Mouse (Mus musculus) hindbrain, postnatal 0 days (tissue): ENCODE data around the gene Ptpn6. TPM values are rescaled to one million over a fixed set of nuclear protein-coding genes. Genes with fewer than 3 reads are reported as not detected.

Experiments
- ATAC-seq: fragments of 200-750 bp; cut with Nextera tagmentation; 2 replicates; pipeline ENCODE4 v1.8.0; 2017; ENCODE audit warnings: mild to moderate bottlenecking, moderate TSS enrichment, moderate library complexity
- DNase-seq: peaks from one replicate; pipeline ENCODE4 v3.0.0-alpha.2; 2015; ENCODE audit warnings: low spot score
- H3K27ac ChIP-seq: fragments of 300-500 bp; sonication (generic); 2 replicates; pipeline ENCODE4 v1.5.1; 2014; ENCODE audit warnings: mild to moderate bottlenecking
- H3K27me3 ChIP-seq: fragments of 300-500 bp; sonication (generic); 2 replicates; pipeline ENCODE4 v1.6.1; 2014; ENCODE audit warnings: low read length, mixed read lengths; ENCODE audit not compliant: insufficient read depth
- H3K36me3 ChIP-seq: fragments of 300-500 bp; sonication (generic); 2 replicates; pipeline ENCODE4 v1.6.1; 2014; ENCODE audit warnings: low read length, mixed read lengths; ENCODE audit not compliant: insufficient read depth
- H3K4me1 ChIP-seq: fragments of 300-500 bp; sonication (generic); 2 replicates; pipeline ENCODE4 v1.6.1; 2014; ENCODE audit warnings: antibody characterized with exemption, low read length, mixed read lengths; ENCODE audit not compliant: insufficient read depth
- H3K4me2 ChIP-seq: fragments of 300-500 bp; sonication (generic); 2 replicates; pipeline ENCODE4 v1.6.1; 2014; ENCODE audit warnings: low read depth, mild to moderate bottlenecking, low read length, moderate library complexity, mixed read lengths
- H3K4me3 ChIP-seq: fragments of 300-500 bp; sonication (generic); 2 replicates; pipeline ENCODE4 v1.5.1; 2014; ENCODE audit warnings: low read length
- H3K9ac ChIP-seq: fragments of 300-500 bp; sonication (generic); replicated peaks from 2 replicates; pipeline ENCODE4 v1.6.1; 2014; ENCODE audit warnings: mild to moderate bottlenecking, low read length, moderate library complexity, mixed read lengths
- H3K9me3 ChIP-seq: fragments of 300-500 bp; sonication (generic); 2 replicates; pipeline ENCODE4 v1.6.1; 2016; ENCODE audit warnings: low read length, mixed read lengths
- CTCF ChIP-seq: IDR thresholded peaks from 2 replicates; pipeline ENCODE4 v1.5.1; 2016; ENCODE audit warnings: antibody characterized with exemption, control low read depth, low read depth
- WGBS: fragments of 180-500 bp; shearing (Covaris S2); extraction: QIAGEN DNeasy Blood & Tissue Kit; methylation state at CpG from one replicate; pipeline ENCODE4 v1.1.7; 2014; 5-methylcytosine and 5-hydroxymethylcytosine counted together
- polyA plus RNA-seq: library from polyadenylated mRNA; unstranded; fragments of >200 nt; fragmentation: Nextera tagmentation; extraction: Ambion mirVana; gene quantifications from 2 replicates; pipeline ENCODE4 v1.2.1, GENCODE M21; 2015
- total RNA-seq: library from RNA; depleted of rRNA; stranded (reverse); fragments of >200 nt; gene quantifications from 2 replicates; pipeline ENCODE4 v1.2.3, GENCODE M21; 2014

Ptpn6 gene
- total and polyA plus RNA-seq, 2 experiments from 2014 or later, result 3.8 to 4.3 TPM

DNA sequence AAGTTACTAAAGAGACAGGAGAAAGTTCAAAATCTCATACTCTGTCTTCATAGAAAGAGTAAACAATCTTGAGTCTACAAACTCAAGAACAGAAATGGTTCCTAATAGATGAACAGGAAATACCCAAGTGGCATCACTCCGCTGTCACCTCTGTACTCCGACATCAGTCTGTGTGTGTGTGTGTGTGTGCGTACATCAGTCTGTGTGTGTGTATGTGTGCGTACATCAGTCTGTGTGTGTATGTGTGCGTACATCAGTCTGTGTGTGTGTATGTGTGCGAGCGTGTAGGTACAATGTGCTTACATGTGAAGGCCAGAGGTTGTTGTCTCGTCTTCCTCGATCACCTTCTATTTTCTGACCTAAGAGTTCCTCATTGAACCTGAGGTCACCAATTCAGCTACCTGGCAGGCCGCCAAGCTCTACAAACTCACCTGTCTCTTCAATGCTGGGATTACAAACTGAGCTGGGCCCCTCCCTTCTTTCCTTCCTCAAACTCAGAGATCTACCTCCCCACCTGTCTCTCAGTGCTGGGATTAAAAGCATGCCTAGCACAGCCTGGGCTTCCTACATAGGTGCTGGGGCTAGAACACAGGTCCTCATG, 30.1 kb downstream of the Ptpn6 start:
- H3K4me1 ChIP-seq, result peaks cover 22% of the 10 kb centered on the region
- H3K9me3 ChIP-seq, result no peaks in the 10 kb centered on the region
- ATAC-seq (no peak), DNase-seq (no peak)
- no peak overlapping the region for H3K4me3 ChIP-seq
- TF ChIP-seq CTCF, result no peak
- 94% methylated on average over 10 of the region's 10 CpGs for WGBS
- no peak overlapping the region for H3K27ac ChIP-seq
- no peak overlapping the region for H3K4me2 ChIP-seq
- H3K36me3 ChIP-seq, result peaks cover 19% of the 10 kb centered on the region
- H3K9ac ChIP-seq, result no peak overlapping the region
- no peaks in the 10 kb centered on the region for H3K27me3 ChIP-seq

DNA sequence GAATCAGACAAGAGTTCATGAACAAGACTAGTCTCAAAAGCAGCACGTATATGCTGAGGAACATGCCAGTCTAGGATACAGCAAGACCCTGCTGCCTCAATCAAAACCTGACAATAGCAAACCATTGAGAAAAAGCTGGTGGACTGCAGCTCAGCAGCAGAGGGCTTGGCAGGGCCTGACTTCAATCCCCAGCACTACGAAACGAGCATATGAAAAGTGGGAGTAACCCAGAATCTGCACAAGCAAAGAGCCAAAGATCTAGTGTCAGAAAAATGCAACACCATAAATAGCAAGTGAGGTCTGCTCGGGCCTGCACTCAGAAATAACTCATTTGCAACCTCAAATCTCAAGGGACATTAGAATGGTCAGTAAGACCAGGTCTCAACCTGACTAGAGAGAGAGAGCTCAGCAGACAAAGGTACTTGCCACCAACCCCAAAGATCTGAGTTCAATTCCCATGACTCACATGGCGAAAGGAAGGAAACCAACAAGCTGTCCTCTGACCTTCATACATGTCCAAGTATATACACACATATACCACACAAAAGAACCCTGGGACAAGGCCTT, 32.4 kb downstream of the Ptpn6 start:
- Histone ChIP-seq H3K4me2 (no peak overlapping the region), H3K4me1 (peaks cover 13% of the 10 kb centered on the region; the same call in 1 of the 2 replicates), H3K36me3 (peaks cover 34% of the 10 kb centered on the region), H3K9me3 (no peaks in the 10 kb centered on the region), H3K9ac (no peak overlapping the region), H3K4me3 (no peak overlapping the region), H3K27ac (no peak overlapping the region), H3K27me3 (no peaks in the 10 kb centered on the region)
- WGBS, result 86% methylated on average over 5 of the region's 5 CpGs
- DNase-seq (no peak), ATAC-seq (no peak)
- no peak for TF ChIP-seq CTCF

DNA sequence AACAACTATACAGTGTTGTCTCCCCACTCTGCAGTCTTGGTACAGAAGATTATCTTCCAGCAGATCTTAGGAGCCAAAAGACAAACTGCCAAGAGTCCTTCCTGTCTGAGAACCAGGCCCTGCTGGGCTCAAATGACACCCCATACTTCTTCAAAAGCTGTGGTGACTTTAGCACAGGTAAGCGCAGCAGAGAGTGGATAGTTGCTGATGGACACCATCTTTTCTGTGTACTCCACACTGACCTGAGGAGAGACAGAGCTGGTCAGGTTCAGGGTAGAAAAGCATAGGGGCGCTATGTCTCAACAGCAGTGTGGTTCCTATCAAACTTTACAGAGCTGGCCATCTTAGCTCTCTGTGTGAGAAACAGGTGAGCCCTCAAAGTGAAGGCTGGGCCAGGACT, 34.1 kb downstream of the Ptpn6 start:
- Histone ChIP-seq H3K9me3 (no peaks in the 10 kb centered on the region), H3K9ac (no peak overlapping the region), H3K4me1 (0 out of 2 replicates have a peak, but pooled peaks cover under 1% of the 10 kb centered on the region), H3K36me3 (peaks cover 37% of the 10 kb centered on the region), H3K27ac (no peak overlapping the region), H3K27me3 (no peaks in the 10 kb centered on the region), H3K4me3 (no peak overlapping the region), H3K4me2 (no peak overlapping the region)
- no peak for ATAC-seq
- WGBS, result 97% methylated on average over 2 of the region's 2 CpGs
- no peak for DNase-seq
- no peak for TF ChIP-seq CTCF

DNA sequence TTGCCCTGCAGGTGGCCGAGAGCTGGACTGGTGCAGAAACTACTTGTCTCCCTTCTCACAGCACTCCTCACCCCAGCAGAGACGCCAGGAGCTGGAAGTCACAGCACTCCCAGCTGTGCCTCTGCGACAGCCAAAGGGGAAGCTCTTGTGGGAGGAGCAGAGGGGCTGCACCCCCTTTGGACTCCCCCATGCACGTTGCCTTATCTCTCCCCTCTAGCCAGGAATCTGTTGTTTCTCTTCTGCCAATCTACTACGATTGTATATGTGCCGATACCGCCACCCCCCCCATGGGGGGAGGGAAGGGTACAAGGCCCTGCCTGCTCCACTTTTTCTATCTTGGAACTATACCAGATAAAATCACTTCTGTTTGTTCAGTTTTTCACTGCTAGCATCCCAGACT, 34.7 kb downstream of the Ptpn6 start:
- no peak overlapping the region for H3K9ac ChIP-seq
- no peak for DNase-seq
- no peaks in the 10 kb centered on the region for H3K27me3 ChIP-seq
- no peak overlapping the region for H3K4me3 ChIP-seq
- WGBS, result 79% methylated on average over 7 of the region's 7 CpGs
- TF ChIP-seq CTCF, result no peak
- H3K9me3 ChIP-seq, result no peaks in the 10 kb centered on the region
- no peak overlapping the region for H3K27ac ChIP-seq
- H3K36me3 ChIP-seq, result peaks cover 44% of the 10 kb centered on the region
- no peak for ATAC-seq
- no peak overlapping the region for H3K4me2 ChIP-seq
- no peaks in the 10 kb centered on the region for H3K4me1 ChIP-seq

DNA sequence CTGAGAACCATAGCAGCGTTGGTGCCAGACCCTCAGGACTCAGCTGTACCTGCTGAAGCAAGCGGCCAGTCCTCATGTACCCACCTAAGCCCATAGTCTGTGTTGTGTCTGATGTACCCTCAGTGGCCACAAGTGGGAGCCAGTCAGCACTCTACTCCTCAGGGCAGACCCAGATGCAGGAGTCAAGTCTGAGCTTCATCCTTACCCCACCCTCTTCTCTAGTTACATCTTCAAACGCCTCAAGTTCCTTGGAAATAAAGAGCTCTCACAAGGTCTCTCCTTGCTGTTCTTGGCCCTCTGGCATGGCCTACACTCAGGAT, 35.8 kb downstream of the Ptpn6 start:
- H3K27ac ChIP-seq, result no peak overlapping the region
- H3K4me2 ChIP-seq, result no peak overlapping the region
- H3K4me1 ChIP-seq, result no peaks in the 10 kb centered on the region
- H3K9me3 ChIP-seq, result no peaks in the 10 kb centered on the region
- WGBS, result 63% methylated on average over 3 of the region's 3 CpGs
- no peak overlapping the region for H3K9ac ChIP-seq
- TF ChIP-seq CTCF, result peak; percentile 88
- peak; percentile 78 for ATAC-seq
- DNase-seq, result peak; percentile 72
- H3K4me3 ChIP-seq, result no peak overlapping the region
- H3K27me3 ChIP-seq, result no peaks in the 10 kb centered on the region
- peaks cover 44% of the 10 kb centered on the region for H3K36me3 ChIP-seq

DNA sequence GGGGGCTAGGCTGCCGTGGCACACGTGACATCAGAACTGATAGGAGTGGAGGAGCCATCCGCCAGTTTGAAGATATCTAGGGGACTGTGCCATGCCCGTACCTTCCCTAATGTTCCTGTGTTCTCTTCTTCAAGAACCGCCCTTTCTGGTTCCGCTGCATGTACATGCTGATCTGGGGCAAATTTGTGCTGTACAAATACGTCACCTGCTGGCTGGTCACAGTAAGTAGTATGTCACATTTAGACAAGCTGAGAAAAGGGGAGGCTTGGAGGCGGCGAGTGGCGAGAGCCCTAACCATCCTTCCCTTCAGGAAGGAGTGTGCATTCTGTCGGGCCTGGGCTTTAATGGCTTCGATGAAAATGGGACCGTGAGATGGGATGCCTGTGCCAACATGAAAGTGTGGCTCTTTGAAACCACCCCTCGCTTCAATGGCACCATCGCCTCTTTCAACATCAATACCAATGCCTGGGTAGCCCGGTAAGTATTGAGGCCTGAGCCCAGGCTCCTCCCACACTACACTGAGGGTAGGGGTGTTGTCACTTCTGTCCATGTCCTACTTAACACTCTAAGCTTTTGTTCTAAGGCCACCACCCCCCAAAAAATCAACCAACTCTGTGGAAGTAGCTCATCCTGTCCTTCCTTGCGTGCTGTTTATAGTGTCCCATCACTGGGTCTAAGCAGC, 36.3 kb downstream of the Ptpn6 start:
- Histone ChIP-seq H3K4me2 (no peak overlapping the region), H3K27me3 (no peaks in the 10 kb centered on the region), H3K9ac (no peak overlapping the region), H3K36me3 (peaks cover 44% of the 10 kb centered on the region), H3K4me3 (no peak overlapping the region), H3K9me3 (no peaks in the 10 kb centered on the region), H3K4me1 (no peaks in the 10 kb centered on the region), H3K27ac (no peak overlapping the region)
- DNase-seq (no peak), ATAC-seq (no peak)
- no peak for TF ChIP-seq CTCF
- 91% methylated on average over 17 of the region's 17 CpGs for WGBS

DNA sequence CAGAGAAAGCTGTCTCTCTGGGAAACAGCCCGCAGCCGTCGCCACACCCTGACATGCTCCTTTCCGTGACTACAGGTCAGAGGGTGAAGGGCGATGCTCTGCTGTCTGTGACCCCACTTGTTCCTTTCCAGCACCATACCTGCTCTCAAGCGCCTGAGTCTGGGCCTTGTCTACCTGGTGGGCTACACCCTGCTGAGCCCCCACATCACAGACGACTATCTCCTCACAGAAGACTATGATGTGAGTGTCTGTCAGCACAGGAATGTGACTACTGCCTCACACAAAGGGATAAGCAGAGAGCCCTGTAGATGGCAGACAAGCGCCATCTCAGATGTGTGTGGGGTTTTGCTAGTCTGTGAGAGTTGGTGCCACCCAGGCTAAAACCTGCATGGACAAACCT, 37.2 kb downstream of the Ptpn6 start:
- Histone ChIP-seq H3K9me3 (no peaks in the 10 kb centered on the region), H3K4me3 (no peak overlapping the region), H3K36me3 (peaks cover 44% of the 10 kb centered on the region), H3K4me1 (no peaks in the 10 kb centered on the region), H3K4me2 (no peak overlapping the region), H3K9ac (no peak overlapping the region), H3K27me3 (no peaks in the 10 kb centered on the region), H3K27ac (no peak overlapping the region)
- DNase-seq (no peak), ATAC-seq (no peak)
- peak; percentile 52 for TF ChIP-seq CTCF
- 72% methylated on average over 8 of the region's 8 CpGs for WGBS
